Mouse (Mus musculus) neural tube, embryonic 11.5 days (tissue): ENCODE data around the gene Zfp598. TPM values are rescaled to one million over a fixed set of nuclear protein-coding genes. Genes with fewer than 3 reads are reported as not detected.

Experiments
- ATAC-seq: fragments of 200-750 bp; cut with Nextera tagmentation; 2 replicates; pipeline ENCODE4 v1.8.0; 2017; ENCODE audit warnings: moderate number of reproducible peaks, mild to moderate bottlenecking, moderate TSS enrichment, moderate library complexity; ENCODE audit not compliant: insufficient read depth, low FRiP score, low TSS enrichment
- DNase-seq: peaks from one replicate; pipeline ENCODE4 v3.0.0-alpha.2; 2015; ENCODE audit warnings: low spot score
- H3K27ac ChIP-seq: fragments of 300-500 bp; sonication (generic); 2 replicates; pipeline ENCODE4 v1.5.1; 2014; ENCODE audit warnings: low read depth, mild to moderate bottlenecking, low read length
- H3K27me3 ChIP-seq: fragments of 300-500 bp; sonication (generic); 2 replicates; pipeline ENCODE4 v1.6.1; 2014; ENCODE audit warnings: mild to moderate bottlenecking, low read length, mixed read lengths; ENCODE audit not compliant: control insufficient read depth, insufficient read depth
- H3K36me3 ChIP-seq: fragments of 300-500 bp; sonication (generic); 2 replicates; pipeline ENCODE4 v1.6.1; 2014; ENCODE audit warnings: mild to moderate bottlenecking, low read length, moderate library complexity, mixed read lengths; ENCODE audit not compliant: control insufficient read depth, insufficient read depth
- H3K4me1 ChIP-seq: fragments of 300-500 bp; sonication (generic); 2 replicates; pipeline ENCODE4 v1.6.1; 2014; ENCODE audit warnings: low read length, mixed read lengths; ENCODE audit not compliant: control insufficient read depth, insufficient read depth
- H3K4me2 ChIP-seq: fragments of 300-500 bp; sonication (generic); 2 replicates; pipeline ENCODE4 v1.6.1; 2014; ENCODE audit warnings: low read depth, mild to moderate bottlenecking, moderate library complexity
- H3K4me3 ChIP-seq: fragments of 300-500 bp; sonication (generic); 2 replicates; pipeline ENCODE4 v1.5.1; 2014; ENCODE audit warnings: low read depth, low read length
- H3K9ac ChIP-seq: fragments of 300-500 bp; sonication (generic); 2 replicates; pipeline ENCODE4 v1.6.1; 2014; ENCODE audit warnings: mild to moderate bottlenecking, low read length
- H3K9me3 ChIP-seq: fragments of 300-500 bp; sonication (generic); 2 replicates; pipeline ENCODE4 v1.6.1; 2016; ENCODE audit warnings: low read length; ENCODE audit not compliant: control insufficient read depth
- WGBS: fragments of 180-500 bp; shearing (Covaris S2); extraction: QIAGEN DNeasy Blood & Tissue Kit; methylation state at CpG from one replicate; pipeline ENCODE4 v1.1.7; 2014; 5-methylcytosine and 5-hydroxymethylcytosine counted together
- polyA plus RNA-seq: library from polyadenylated mRNA; unstranded; fragments of >200 nt; fragmentation: Nextera tagmentation; extraction: Ambion mirVana; gene quantifications from 2 replicates; pipeline ENCODE4 v1.2.1, GENCODE M21; 2014

Zfp598 gene
- polyA plus RNA-seq, 1 experiment from 2014 or later, result 35.7 TPM

GRCm38 (mm10) chr17:24635694-24636093 lies 33.8 kb upstream of the Zfp598 start:
- ATAC-seq, result no peak
- H3K9ac ChIP-seq, result no peak overlapping the region
- no peaks in the 10 kb centered on the region for H3K36me3 ChIP-seq
- DNase-seq, result no peak
- no peaks in the 10 kb centered on the region for H3K9me3 ChIP-seq
- 92% methylated on average over 5 of the region's 5 CpGs for WGBS
- peaks cover 3% of the 10 kb centered on the region; the same call in 1 of the 2 replicates for H3K4me1 ChIP-seq
- no peak overlapping the region for H3K4me3 ChIP-seq
- no peaks in the 10 kb centered on the region for H3K27me3 ChIP-seq
- H3K4me2 ChIP-seq, result no peak overlapping the region
- no peak overlapping the region for H3K27ac ChIP-seq

GRCm38 (mm10) chr17:24636781-24637481 lies 32.6 kb upstream of the Zfp598 start:
- DNase-seq, result no peak
- no peak overlapping the region for H3K4me2 ChIP-seq
- H3K9me3 ChIP-seq, result no peaks in the 10 kb centered on the region
- H3K4me3 ChIP-seq, result no peak overlapping the region
- H3K36me3 ChIP-seq, result no peaks in the 10 kb centered on the region
- no peak overlapping the region for H3K27ac ChIP-seq
- no peaks in the 10 kb centered on the region for H3K27me3 ChIP-seq
- no peaks in the 10 kb centered on the region for H3K4me1 ChIP-seq
- H3K9ac ChIP-seq, result no peak overlapping the region
- WGBS, result 67% methylated on average over 5 of the region's 5 CpGs
- ATAC-seq, result no peak

GRCm38 (mm10) chr17:24638214-24638613 lies 31.3 kb upstream of the Zfp598 start:
- no peaks in the 10 kb centered on the region for H3K27me3 ChIP-seq
- DNase-seq (no peak), ATAC-seq (no peak)
- 93% methylated on average over 4 of the region's 4 CpGs for WGBS
- no peaks in the 10 kb centered on the region for H3K36me3 ChIP-seq
- H3K27ac ChIP-seq, result no peak overlapping the region
- H3K4me2 ChIP-seq, result no peak overlapping the region
- H3K4me3 ChIP-seq, result no peak overlapping the region
- H3K4me1 ChIP-seq, result no peaks in the 10 kb centered on the region
- H3K9ac ChIP-seq, result no peak overlapping the region
- H3K9me3 ChIP-seq, result no peaks in the 10 kb centered on the region

GRCm38 (mm10) chr17:24638840-24639239 lies 30.6 kb upstream of the Zfp598 start:
- H3K27ac ChIP-seq, result no peak overlapping the region

GRCm38 (mm10) chr17:24639571-24639988 lies 29.9 kb upstream of the Zfp598 start:
- Histone ChIP-seq H3K9ac (peak overlapping the region; percentile 35; the same call in 1 of the 2 replicates), H3K4me1 (no peaks in the 10 kb centered on the region), H3K27me3 (no peaks in the 10 kb centered on the region), H3K4me3 (no peak overlapping the region), H3K36me3 (no peaks in the 10 kb centered on the region), H3K27ac (peak overlapping the region; percentile 21), H3K4me2 (no peak overlapping the region), H3K9me3 (no peaks in the 10 kb centered on the region)
- WGBS, result 64% methylated on average over 5 of the region's 5 CpGs
- ATAC-seq, result no peak
- peak; percentile 24 for DNase-seq

More at GRCm38 (mm10) chr17:24638840-24639239, 30.6 kb upstream of the Zfp598 start:
- Histone ChIP-seq H3K9me3 (no peaks in the 10 kb centered on the region), H3K36me3 (no peaks in the 10 kb centered on the region), H3K27me3 (no peaks in the 10 kb centered on the region), H3K4me1 (no peaks in the 10 kb centered on the region), H3K4me2 (no peak overlapping the region), H3K4me3 (no peak overlapping the region), H3K9ac (no peak overlapping the region)
- WGBS, result 63% methylated on average over 9 of the region's 9 CpGs
- DNase-seq (no peak), ATAC-seq (no peak)

GRCm38 (mm10) chr17:24640119-24640518 lies 29.4 kb upstream of the Zfp598 start:
- H3K36me3 ChIP-seq, result no peaks in the 10 kb centered on the region
- H3K9me3 ChIP-seq, result no peaks in the 10 kb centered on the region
- no peak overlapping the region for H3K4me2 ChIP-seq
- ATAC-seq (no peak), DNase-seq (no peak)
- H3K4me3 ChIP-seq, result no peak overlapping the region
- no peaks in the 10 kb centered on the region for H3K4me1 ChIP-seq
- WGBS, result 85% methylated on average over 7 of the region's 7 CpGs
- H3K9ac ChIP-seq, result no peak overlapping the region
- no peak overlapping the region for H3K27ac ChIP-seq
- no peaks in the 10 kb centered on the region for H3K27me3 ChIP-seq

GRCm38 (mm10) chr17:24640581-24640980 lies 28.9 kb upstream of the Zfp598 start:
- Histone ChIP-seq H3K4me1 (no peaks in the 10 kb centered on the region), H3K36me3 (no peaks in the 10 kb centered on the region), H3K9ac (no peak overlapping the region), H3K9me3 (no peaks in the 10 kb centered on the region), H3K27me3 (no peaks in the 10 kb centered on the region), H3K27ac (no peak overlapping the region), H3K4me2 (no peak overlapping the region), H3K4me3 (no peak overlapping the region)
- no peak for ATAC-seq
- DNase-seq, result no peak
- WGBS, result 94% methylated on average over 15 of the region's 15 CpGs

GRCm38 (mm10) chr17:24641944-24642343 lies 27.5 kb upstream of the Zfp598 start:
- Histone ChIP-seq H3K27me3 (no peaks in the 10 kb centered on the region), H3K4me3 (no peak overlapping the region), H3K36me3 (no peaks in the 10 kb centered on the region), H3K27ac (no peak overlapping the region), H3K4me1 (no peaks in the 10 kb centered on the region), H3K4me2 (no peak overlapping the region), H3K9me3 (no peaks in the 10 kb centered on the region), H3K9ac (no peak overlapping the region)
- ATAC-seq (no peak), DNase-seq (no peak)
- 92% methylated on average over 14 of the region's 14 CpGs for WGBS

- H3K27ac ChIP-seq, result no peak overlapping the region
- H3K4me1 ChIP-seq, result no peaks in the 10 kb centered on the region
- no peak for ATAC-seq
- H3K36me3 ChIP-seq, result no peaks in the 10 kb centered on the region
- 72% methylated on average over 6 of the region's 6 CpGs for WGBS
- DNase-seq, result no peak
- H3K27me3 ChIP-seq, result 0 out of 2 replicates have a peak, but pooled peaks cover 2% of the 10 kb centered on the region
- H3K9me3 ChIP-seq, result no peaks in the 10 kb centered on the region
- no peak overlapping the region for H3K9ac ChIP-seq
- H3K4me2 ChIP-seq, result no peak overlapping the region
- no peak overlapping the region for H3K4me3 ChIP-seq
These were observed 26.6 kb upstream of the Zfp598 start for GRCm38 (mm10) chr17:24642791-24643343.
